Mouse (Mus musculus): ENCODE data around the gene Sun2.

The Sun2 gene

GRCm38 (mm10) chr15:79744742-79745141 is 2.4 kb upstream of the Sun2 start:
- no peak for TF ChIP-seq GATA4 (IDR thresholded peaks at IDR 0.05; ENCODE audit: insufficient replicate concordance, low read length)

DNA sequence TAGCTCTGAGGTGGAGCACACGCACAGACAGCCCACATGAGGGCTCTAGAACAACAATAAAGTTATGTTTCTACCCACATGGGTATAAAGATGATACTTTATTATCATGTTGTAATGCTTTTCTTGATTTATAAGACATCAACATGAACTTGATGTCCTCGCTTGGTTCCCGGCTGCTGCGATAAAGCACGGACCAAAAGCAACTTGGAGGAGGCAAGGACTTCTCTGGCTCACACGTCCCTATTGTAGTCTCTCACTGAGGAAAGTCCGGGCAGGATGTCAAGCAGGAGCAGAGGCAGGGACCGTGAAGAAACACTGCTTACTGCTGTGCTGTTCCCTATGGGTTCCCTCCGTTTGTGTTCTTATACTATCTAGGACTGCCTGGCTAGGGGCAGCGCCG is 1.7 kb upstream of the Sun2 start:
- TF ChIP-seq GATA4 (IDR thresholded peaks at IDR 0.05; ENCODE audit: insufficient replicate concordance, low read length): no peak

DNA sequence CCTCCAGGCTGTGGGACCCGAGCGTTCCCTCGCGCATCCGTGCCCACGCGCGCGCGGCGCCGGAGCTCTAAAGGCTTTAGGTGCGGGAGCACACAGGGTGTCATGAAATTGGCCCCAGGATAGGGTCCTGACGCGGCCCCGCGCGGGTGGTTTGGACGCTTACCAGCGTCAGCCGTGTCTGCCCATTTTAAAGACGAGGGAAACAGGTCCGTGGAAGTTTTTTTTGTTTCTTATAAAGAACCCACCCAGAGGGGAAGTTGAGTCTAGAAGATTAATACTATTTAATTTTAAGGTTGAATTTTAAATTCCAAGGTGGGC is 329 bp upstream of the Sun2 start:
- no peak for TF ChIP-seq GATA4 (IDR thresholded peaks at IDR 0.05; ENCODE audit: insufficient replicate concordance, low read length)

- no peak; the same call in 1 of the 2 replicates for TF ChIP-seq GATA4 (IDR thresholded peaks at IDR 0.05; ENCODE audit: insufficient replicate concordance, low read length)
Observed at GRCm38 (mm10) chr15:79741173-79741858, 1.0 kb downstream of the Sun2 start.

- TF ChIP-seq GATA4 (IDR thresholded peaks at IDR 0.05; ENCODE audit: insufficient replicate concordance, low read length): no peak
Observed at GRCm38 (mm10) chr15:79740739-79741138, 1.6 kb downstream of the Sun2 start.

- no peak for TF ChIP-seq GATA4 (IDR thresholded peaks at IDR 0.05; ENCODE audit: insufficient replicate concordance, low read length)
Observed at GRCm38 (mm10) chr15:79734311-79734710, 8.0 kb downstream of the Sun2 start.

DNA sequence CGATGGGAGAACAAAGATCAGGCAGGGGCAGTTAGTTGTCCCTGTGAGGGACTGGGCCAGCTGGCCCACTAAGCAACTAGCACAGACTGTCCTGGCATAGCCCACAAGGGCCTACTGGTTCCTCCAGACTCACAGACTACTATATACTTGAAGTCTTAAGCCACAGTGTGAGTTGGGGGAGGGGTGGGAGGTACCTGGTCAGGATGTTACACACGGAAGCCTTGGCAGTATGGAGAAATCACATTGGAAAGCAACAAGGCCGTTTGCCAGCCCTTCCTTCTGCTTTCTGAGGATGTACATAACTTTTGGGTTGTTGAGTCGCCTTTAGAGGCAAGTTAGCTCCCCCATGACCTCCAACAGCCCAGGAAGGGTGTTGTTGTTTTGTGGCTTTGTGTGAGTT is 8.7 kb downstream of the Sun2 start:
- no peak for TF ChIP-seq GATA4 (IDR thresholded peaks at IDR 0.05; ENCODE audit: insufficient replicate concordance, low read length)

GRCm38 (mm10) chr15:79733192-79733591 is 9.1 kb downstream of the Sun2 start:
- TF ChIP-seq GATA4 (IDR thresholded peaks at IDR 0.05; ENCODE audit: insufficient replicate concordance, low read length): no peak

GRCm38 (mm10) chr15:79731554-79731953 is 10.8 kb downstream of the Sun2 start:
- no peak for TF ChIP-seq GATA4 (IDR thresholded peaks at IDR 0.05; ENCODE audit: insufficient replicate concordance, low read length)

GRCm38 (mm10) chr15:79728731-79729388 is 13.5 kb downstream of the Sun2 start:
- TF ChIP-seq GATA4 (IDR thresholded peaks at IDR 0.05; ENCODE audit: insufficient replicate concordance, low read length): no peak

DNA sequence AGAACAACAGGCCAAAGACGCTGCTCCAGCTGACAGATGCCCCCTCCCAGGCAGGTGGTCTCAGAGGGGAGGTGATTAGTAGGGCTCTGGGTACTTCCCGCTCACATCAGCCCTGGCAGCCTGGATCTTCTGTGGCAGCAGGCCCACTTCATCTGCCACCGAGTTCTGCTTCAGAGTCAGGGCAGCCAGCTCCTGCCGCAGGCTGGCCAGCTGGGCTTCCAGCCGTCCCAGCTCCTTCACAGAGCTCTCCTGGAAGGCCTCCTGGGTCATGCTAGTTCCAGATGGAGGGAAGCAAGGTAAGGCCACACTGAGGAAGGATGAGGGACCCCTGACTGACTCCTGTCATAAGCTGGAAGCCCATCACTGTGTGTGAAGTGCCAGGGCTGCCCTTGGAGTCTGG is 14.0 kb downstream of the Sun2 start:
- no peak for TF ChIP-seq GATA4 (IDR thresholded peaks at IDR 0.05; ENCODE audit: insufficient replicate concordance, low read length)

- no peak for TF ChIP-seq GATA4 (IDR thresholded peaks at IDR 0.05; ENCODE audit: insufficient replicate concordance, low read length)
Observed at GRCm38 (mm10) chr15:79727840-79728239, 14.5 kb downstream of the Sun2 start.

DNA sequence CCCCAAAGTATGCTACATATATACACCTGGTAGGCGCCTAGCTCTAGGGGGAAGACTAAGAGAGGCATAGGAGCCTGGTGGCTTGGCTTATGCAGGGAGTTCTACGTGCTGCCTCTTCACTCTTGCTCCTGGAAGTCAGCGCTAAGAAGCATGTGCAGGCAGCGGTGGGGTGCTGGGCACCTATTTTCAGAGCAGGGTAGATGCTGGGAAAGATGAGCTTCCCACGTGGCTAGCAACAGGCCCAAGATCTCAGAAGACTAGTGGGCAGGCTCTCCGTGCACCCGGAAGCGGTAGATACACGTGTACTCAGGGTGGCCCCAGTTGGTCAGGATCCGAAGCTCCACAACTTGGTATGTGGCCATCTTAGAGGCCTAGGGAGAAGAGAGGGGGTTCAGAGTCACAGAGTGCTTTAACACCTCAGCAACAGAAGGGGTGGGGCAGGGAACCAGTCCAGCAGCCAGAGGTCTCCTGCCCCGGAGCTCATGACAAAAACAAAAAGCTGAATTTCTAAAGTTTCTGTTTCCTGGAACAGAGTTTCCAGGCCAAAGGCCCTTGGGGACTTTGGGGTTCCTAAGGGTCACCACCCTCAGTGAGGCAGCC is 17.0 kb downstream of the Sun2 start:
- TF ChIP-seq GATA4 (IDR thresholded peaks at IDR 0.05; ENCODE audit: insufficient replicate concordance, low read length): no peak

DNA sequence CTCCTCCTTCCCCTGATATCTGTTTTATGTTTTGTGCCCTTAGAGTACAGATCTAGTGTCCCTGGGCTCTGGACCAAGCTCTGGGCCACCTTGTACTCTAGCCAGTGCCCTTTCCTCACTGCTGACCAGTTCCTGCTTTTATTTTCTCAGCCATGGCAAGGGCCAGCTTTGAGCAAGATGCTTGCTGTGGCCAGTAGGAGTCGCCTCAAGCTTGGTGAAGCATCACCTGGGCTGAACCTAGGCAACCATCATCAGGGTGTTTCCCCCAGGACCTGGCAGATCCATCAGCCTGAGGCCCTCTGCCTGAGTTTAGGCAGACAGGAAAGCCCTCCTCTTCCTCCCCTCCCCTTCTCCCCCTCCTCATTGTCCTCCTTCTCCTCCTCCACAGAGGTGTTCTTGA is 18.9 kb downstream of the Sun2 start:
- no peak for TF ChIP-seq GATA4 (IDR thresholded peaks at IDR 0.05; ENCODE audit: insufficient replicate concordance, low read length)

- no peak for TF ChIP-seq GATA4 (IDR thresholded peaks at IDR 0.05; ENCODE audit: insufficient replicate concordance, low read length)
Observed at GRCm38 (mm10) chr15:79720796-79721195, 21.5 kb downstream of the Sun2 start.

- TF ChIP-seq GATA4 (IDR thresholded peaks at IDR 0.05; ENCODE audit: insufficient replicate concordance, low read length): no peak
Observed at GRCm38 (mm10) chr15:79720267-79720666, 22.1 kb downstream of the Sun2 start.

Measured in liver, adult (tissue).